Mouse (Mus musculus) lung, adult 18-20 months (tissue): ENCODE data around the gene Depdc5.
"Not testable (repeated sequence)": the region's sequence is repeated elsewhere in the genome, so short reads cannot be mapped to it uniquely, and the experiment has no call there.

ENCODE experiments used
- DNase-seq, 2 experiments: peaks; one replicate each; pipeline ENCODE4 v3.0.0; 2022; ENCODE audit warnings: mixed read lengths in 2 of 2

The Depdc5 gene

DNA sequence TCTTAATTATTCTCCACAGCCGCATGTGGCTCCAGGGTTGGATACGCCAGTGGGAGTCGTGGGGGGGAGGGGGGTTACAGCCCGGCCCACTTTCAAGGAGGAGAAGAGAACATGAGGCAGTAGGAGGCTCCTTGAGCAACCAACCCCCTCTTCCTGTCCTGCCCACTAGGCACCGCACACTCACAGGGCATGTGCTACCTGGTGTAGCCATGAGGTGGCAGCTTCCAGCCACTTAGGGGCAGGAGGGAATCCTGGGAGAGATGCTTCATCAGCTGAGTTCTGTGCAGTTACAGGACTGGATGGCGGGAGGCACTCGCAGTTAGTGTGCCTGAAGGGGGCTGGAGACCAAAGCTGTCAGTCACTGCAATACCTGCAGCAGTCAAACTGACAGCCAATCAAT is 170.6 kb downstream of the Depdc5 start:
- no peak for DNase-seq

DNA sequence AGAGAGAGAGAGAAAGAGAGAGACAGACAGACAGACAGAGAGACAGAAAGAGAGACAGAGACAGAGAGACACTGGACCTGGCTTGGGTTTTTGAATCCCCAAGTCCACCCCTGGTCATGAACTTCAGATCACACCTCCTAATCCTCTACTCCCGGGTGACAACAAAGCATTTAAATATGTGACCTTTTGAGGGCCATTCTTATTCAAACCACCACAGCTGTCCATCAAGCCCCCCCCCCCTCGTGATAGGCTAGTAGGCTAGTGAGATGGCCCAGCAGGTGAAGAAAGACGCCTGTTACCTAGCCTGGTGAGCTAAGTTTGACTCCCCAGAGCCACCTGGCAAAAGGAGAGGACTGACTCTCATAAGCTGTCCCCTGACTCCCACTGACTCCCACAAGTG is 171.4 kb downstream of the Depdc5 start:
- DNase-seq, result no peak

DNA sequence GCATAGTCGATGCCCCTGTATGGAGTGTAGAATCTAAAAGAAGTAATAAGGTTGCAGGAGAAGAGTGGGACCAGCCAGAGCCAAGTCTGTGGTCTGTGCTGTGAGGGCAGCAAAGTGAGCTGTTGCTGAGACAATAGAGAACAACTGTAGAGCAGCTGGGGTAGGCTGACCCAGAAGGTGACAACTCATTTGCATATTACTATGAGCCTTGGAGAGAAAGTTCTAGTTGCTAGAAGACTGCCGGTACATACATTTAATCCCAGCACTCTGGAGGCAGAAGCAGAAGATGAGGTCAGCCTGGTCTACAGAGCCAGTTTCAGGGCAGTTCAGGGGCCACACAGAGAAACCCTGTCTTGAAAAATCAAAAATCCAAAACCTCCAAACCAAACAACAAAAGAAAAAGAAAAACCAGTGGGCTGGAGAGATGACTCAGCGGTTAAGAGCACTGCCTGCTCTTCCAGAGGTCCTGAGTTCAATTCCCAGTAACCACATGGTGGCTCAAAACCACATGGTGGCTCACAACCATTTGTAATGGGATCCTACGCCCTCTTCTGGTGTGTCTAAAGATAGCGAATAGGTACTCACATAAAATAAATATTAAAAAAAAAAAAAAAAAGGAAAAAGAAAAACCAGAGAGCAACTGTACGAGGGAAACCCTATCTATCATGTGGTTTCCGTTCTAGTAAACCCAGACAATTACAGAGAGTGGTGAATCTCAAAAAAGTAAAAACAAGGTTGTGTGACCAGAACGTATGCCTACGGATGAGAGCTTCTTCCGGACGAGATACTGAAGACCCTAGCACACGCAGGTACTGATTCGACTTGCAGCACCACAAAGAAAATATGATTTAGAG is 175.4 kb downstream of the Depdc5 start:
- no peak for DNase-seq

DNA sequence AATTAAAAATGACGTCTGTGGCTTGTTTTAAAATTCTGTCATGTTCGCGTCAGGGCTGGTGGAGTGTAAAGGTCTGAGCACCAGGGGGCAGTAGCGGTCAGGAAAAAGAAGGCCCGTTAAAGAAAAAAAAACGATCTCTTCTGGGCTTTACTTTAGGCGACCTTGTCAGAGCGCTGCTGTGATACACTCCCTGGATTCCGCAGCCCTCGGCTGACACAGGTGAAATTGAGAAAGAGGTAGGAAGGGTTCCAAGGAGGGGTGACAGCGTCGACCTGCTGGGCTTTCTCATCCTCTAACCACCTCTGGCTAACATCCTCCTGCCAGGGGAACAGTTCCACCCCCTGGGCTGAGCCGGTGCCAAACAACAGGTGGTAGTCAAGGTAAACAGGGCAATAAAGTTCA is 176.0 kb downstream of the Depdc5 start:
- DNase-seq, result peak; percentile 46 to 54

DNA sequence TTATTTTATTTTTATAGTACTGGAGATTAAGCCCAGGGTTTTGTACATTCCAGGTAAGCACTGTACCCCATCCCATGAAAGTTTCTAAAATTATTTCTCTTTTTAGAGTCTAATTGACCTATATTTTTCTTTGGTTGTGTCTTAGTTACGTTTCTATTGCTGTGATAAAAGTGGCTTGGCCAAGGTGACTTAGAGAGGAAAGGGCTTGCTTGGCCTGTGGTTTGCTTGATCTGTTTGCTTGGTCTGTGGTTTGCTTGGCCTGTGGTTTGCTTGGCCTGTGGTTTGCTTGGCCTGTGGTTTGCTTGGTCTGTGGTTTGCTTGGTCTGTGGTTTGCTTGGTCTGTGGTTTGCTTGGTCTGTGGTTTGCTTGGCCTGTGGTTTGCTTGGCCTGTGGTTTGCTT is 177.2 kb downstream of the Depdc5 start:
- DNase-seq, result not testable (repeated sequence)

DNA sequence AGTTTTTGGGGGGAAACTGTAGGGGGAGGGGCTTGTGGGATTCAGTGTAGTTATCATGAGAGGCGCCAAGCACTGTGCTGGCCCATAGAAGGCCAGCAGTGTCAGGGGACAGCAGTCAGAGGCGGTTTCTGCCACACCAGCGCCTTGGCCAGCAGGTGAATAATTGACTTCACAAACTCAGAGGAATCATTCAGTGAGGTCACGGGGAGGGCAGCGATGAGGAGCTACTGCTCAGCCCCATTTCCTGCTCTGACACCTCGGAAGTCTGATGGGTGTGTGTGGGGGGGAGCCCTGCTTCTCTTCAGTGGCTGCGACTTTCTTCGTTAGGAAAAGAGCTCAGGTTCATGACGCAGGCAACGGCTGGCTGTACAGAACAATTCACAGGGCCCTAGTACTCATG is 179.9 kb downstream of the Depdc5 start:
- DNase-seq, result no peak
